Mouse (Mus musculus): ENCODE measurements around the gene Gm11444.

DNA sequence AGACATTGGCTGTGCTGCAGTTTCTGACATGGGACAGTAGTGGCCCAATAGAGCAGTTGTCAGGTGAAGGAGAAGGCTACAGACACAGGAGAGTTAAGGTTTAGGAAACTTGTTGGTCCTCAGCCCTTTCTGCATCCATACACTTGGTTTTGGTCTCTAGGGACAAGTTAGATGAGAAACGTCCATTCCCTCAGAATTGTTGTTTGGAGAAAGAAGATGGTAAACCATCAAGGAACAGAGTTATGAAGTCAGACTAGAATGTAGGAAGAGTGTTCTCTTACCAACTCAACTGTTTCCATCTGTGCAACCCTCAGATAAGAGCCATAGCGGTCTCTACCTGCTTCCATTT lies 41.5 kb upstream of the Gm11444 start:
- TF ChIP-seq CTCF (IDR thresholded peaks at IDR 0.05; ENCODE audit: low read depth) (no peak), EP300 (IDR thresholded peaks at IDR 0.05; ENCODE audit: low read depth) (no peak)

All from liver, postnatal 0 days (tissue).